Mouse (Mus musculus) liver, adult (tissue): ENCODE data around the gene Fam19a5.

Source experiments
- GATA4 ChIP-seq: IDR thresholded peaks from 2 replicates; pipeline ENCODE4 v1.6.1; 2014; ENCODE audit warnings: mild to moderate bottlenecking, low read length; ENCODE audit not compliant: insufficient replicate concordance

Fam19a5 gene

GRCm38 (mm10) chr15:87678711-87679110, 134.6 kb downstream of the Fam19a5 start:
- TF ChIP-seq GATA4: no peak

DNA sequence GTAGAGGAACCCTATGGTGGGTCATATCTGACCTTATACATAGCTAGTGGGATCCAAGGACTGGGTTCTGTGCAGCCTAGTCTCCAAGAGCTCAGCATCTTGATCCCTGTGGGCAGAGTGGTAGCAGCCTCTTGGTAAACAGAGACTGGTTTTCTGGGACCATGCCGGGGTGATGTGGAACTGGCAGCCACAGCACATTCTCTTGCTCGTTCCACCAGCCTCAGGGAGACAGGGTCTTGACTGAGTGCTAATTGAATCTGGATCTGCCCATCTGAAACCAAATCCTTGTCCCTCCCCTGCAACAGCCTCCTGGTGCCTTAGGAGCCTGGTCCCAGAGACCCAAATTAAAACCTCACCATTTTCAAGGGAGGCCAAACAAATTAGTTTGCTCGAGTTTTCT, 138.3 kb downstream of the Fam19a5 start:
- TF ChIP-seq GATA4: no peak

DNA sequence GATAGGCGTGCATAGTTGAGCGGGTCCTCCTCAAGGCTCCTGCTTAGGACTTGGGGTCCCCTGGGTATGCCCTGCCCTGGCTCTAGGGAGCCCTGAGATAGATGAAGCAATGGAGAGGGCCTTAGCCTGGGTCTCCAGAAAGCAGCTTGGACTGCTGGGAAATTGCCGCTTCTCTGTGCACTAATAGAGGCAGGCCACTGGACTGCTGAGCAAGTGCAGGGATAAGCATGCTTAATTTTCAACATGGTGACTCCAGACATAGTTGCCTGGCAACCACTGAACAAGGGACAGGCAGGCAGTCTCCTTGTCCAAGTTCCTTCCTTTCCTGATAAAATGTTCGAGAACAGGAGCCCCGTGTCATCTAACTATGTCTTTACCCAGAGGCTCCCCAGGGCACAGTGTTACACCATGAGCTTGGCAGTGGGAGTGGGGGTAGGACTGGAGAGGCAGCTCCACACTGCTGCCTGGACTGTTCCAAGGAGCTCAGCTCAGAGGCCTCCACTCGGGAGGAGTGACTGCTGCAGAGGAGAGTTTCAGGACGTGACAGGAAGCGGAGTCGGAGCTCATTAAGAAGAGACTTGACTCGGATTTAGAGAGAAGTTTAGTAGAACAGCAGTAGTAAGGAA, 142.4 kb downstream of the Fam19a5 start:
- TF ChIP-seq GATA4: no peak

GRCm38 (mm10) chr15:87691271-87691955, 147.3 kb downstream of the Fam19a5 start:
- TF ChIP-seq GATA4: no peak

DNA sequence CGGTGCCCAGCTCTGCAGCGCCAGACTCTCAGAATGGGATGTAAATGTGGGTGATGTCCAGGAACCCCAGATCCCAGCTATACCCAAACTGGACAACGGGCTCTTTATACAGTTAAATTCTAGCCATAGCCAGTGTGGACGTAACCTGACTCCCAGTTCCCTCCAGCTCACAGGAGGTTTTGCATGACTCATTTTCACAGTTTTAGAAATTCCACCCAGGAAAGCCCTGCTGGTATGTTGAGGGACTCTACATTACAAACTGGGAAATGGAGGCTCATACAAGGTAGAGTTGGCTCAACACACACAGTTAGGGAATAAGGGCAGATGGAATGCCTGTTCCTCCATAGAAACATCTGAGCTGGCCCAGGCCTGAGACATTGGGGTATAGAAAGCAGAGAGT, 147.9 kb downstream of the Fam19a5 start:
- no peak for TF ChIP-seq GATA4

- no peak for TF ChIP-seq GATA4
These were observed 148.3 kb downstream of the Fam19a5 start for GRCm38 (mm10) chr15:87692394-87692793.

- TF ChIP-seq GATA4: no peak
These were observed 148.9 kb downstream of the Fam19a5 start for GRCm38 (mm10) chr15:87692865-87693513.

DNA sequence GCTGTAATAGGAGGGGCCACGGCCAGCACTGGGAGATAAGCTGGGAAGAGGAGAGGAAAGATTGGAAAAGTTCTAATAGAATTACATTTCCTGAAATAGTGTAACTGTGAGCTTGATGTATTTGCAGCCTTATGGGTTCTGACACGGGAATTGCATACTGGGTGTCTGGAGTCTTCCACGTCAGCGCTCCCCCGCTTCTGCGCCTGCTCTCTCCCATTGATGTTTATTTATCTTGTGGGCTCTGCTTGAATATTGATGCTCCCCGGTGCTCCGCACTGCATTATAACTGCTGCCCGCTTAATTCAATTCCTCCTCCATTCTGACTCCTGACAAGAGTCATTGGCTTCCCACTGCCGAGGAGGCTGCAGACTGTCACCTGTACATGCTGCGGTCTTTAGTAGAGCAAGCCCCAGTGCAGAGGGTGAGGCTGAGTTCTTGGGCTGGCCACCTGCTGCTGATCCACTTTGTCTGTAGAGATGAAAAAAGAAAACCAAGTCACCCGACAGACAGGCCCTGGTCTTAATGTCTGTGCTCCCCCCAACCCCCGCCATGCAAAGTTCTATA, 153.4 kb downstream of the Fam19a5 start:
- TF ChIP-seq GATA4: no peak

DNA sequence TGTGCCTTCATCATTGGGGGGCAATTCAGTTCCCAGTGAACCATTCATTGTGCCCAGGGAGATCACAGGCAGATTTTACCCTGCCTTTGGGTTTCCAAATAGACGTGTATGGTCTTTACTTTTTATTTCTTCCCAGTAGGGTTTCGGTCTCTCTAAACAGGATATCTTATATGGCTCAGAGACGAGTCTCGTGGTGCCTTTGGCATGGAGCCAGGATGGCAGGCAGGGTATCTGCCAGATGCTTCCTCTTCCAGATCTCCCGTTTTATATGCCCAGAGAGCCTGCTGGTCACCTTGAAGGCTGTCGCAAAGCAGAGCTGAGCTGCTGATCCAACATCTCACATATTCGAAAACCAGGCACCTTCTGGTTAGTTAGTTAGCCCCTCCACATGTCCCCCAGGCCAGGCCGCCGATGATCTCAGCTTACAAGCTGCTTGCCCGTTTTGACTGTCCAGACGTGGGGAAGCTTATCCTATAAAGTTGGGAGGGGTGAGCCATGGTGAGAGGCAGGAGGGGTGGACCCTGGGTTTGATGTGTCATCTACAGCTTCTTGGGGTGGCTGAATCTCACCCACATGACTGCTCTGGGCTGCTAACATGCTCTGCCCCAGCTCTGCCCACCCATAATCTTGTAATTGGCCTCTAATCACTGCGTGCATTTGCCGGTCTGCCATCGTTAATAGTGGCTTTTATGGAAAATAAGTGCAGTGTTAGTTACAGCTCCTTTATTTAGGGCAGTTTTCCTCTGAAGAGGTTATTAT, 154.6 kb downstream of the Fam19a5 start:
- no peak for TF ChIP-seq GATA4

DNA sequence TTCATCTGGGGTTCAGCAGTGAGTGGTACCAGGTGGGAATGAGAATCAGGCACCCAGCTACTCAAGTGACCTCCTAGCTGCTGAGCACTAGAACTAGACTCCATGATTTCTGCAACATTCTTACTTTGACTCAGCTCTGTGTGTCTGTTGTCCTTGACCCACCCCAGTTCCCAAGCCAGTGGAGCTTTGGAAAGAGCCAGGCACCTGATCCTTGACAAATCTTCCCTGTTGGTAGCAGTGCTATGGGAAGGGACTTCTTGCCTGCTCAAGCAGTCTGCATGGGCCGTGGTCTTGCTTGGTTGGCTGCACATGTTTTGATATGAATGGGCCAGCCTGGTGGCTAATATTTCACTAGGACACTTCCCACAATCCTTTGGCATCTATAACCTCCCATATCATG, 158.7 kb downstream of the Fam19a5 start:
- TF ChIP-seq GATA4: no peak

- TF ChIP-seq GATA4: no peak
These were observed 159.2 kb downstream of the Fam19a5 start for GRCm38 (mm10) chr15:87703334-87703733.

GRCm38 (mm10) chr15:87711790-87712189, 167.7 kb downstream of the Fam19a5 start:
- no peak for TF ChIP-seq GATA4

DNA sequence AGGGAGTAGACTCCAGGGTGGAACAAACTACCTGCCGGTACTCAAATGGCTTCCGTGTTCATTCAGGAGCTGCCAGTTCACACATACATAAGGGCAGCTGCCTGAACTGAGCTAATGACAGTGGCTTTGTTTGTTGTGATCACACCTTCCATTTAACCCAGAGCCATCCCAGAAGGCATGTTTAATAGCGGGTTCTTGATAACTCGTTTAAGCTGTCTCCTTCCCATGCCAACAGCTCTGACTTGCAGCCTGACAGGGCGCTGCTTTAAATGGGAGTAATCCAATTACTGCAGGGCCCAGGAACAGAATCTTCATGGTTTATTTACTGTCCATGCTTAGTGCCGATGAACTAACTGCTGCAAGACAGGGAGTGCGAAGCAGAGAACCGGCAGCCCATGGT, 168.1 kb downstream of the Fam19a5 start:
- no peak for TF ChIP-seq GATA4

DNA sequence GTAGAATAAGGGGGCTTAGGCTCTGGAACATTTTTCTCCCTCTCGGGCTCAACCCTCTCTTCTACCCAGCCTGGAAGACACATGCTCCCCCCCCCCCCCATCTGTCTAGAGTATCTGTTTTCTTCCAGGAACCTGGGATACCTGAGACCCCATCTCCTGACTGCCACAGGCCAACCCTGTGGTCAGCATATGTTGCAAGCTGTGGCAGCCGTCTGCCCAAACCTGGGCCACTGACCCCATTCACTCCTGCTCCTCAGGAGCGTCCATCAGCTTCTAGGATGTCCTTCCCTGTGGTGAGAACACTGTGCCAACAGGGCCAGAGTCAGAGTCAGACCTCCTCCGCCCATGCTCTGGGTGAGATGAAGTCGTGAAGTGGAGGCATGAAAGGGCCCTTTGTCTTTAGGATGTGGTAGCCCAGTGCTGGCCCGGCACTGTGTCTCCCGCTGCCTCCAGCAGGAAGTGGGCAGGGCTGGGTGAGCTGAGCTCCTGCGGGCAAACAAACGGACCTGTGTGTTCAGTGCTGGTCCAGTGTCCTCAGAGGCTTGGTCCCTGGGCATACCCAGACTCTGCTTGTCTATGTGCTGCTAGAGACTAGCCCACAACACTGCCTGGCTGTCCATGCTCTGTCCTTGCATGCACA, 171.1 kb downstream of the Fam19a5 start:
- TF ChIP-seq GATA4: no peak

- no peak for TF ChIP-seq GATA4
These were observed 173.0 kb downstream of the Fam19a5 start for GRCm38 (mm10) chr15:87717056-87717455.

- no peak for TF ChIP-seq GATA4
These were observed 179.4 kb downstream of the Fam19a5 start for GRCm38 (mm10) chr15:87723455-87723986.
